8 mouse cellular contexts compared by ENCODE assay signal in the genomic region with DNA sequence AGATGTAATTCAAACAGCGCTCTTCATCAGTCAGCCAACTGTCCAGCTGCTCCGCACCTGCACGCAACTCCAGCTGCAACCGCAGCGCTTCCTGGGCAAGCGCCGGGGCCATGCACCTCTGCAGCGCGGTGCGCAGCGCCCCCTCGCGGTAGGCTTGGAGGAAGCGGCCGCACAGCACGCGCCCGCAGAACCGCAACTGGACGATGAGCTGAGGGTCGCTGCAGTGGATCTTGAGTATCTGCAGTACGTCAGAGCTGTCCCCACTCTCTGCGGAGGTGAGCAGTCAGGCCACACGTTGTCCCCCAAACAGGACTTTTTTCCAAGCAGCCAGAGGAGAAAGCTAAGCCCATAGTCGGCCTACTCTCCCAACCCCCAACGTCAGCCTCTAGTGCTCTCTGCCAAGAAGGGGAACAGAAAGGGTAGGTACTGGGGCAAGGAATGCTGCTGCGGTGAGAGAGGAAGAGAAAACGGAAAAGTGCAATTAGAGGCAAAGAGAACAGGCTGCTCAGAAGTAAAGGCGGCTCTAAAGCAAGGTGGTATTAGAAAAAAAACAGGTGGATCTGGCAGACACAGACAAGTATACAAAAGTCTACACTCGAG. TPM values are rescaled to one million over a fixed set of nuclear protein-coding genes. Genes with fewer than 3 reads are reported as not detected.
DNase-seq lines count a peak whose midpoint lies in the region; ATAC-seq and TF ChIP-seq lines count a peak whose summit lies in the region.

No protein-coding gene starts in this region.

- peak overlapping the region; percentile 72 for H3K4me2 ChIP-seq in limb, embryonic 14.5 days (replicated peaks; ENCODE audit: low read depth, low read length, severe bottlenecking)
- H3K4me2 ChIP-seq in midbrain, embryonic 13.5 days (replicated peaks): peak overlapping the region; percentile 66

- 5% methylated on average over 29 of the region's 30 CpGs for WGBS in limb, embryonic 14.5 days
- 3% methylated on average over 30 of the region's 30 CpGs for WGBS in midbrain, embryonic 13.5 days

- H3K27me3 ChIP-seq in limb, embryonic 14.5 days (ENCODE audit: control insufficient read depth, insufficient read depth, low read length): peaks cover 59% of the 10 kb centered on the region
- peaks cover 95% of the 10 kb centered on the region for H3K27me3 ChIP-seq in midbrain, embryonic 13.5 days

- no peaks in the 10 kb centered on the region for H3K36me3 ChIP-seq in limb, embryonic 14.5 days (ENCODE audit: control insufficient read depth, insufficient read depth, low read length)
- no peaks in the 10 kb centered on the region for H3K36me3 ChIP-seq in midbrain, embryonic 13.5 days

- H3K4me3 ChIP-seq in limb, embryonic 14.5 days (replicated peaks; ENCODE audit: low read length): peak overlapping the region; percentile 38
- H3K4me3 ChIP-seq in midbrain, embryonic 13.5 days (replicated peaks): peak overlapping the region; percentile 39

- TF ChIP-seq POLR2A in limb, embryonic 14.5 days (IDR thresholded peaks at IDR 0.05; ENCODE audit: borderline replicate concordance, extremely low read depth, insufficient read depth, insufficient read length): no peak

- H3K4me1 ChIP-seq in limb, embryonic 14.5 days (ENCODE audit: control insufficient read depth, insufficient read depth, low read length): peaks cover 23% of the 10 kb centered on the region
- H3K4me1 ChIP-seq in midbrain, embryonic 13.5 days (replicated peaks): peaks cover 28% of the 10 kb centered on the region

- peak; percentile 58 for ATAC-seq in limb, embryonic 14.5 days (ENCODE audit: low FRiP score, low read depth)
- ATAC-seq in midbrain, embryonic 13.5 days: peak; percentile 68

- DNase-seq in heart, adult 11 months: peak; percentile 94
- no peak for DNase-seq in heart, adult 8-10 months (ENCODE audit: low spot score)
- peak; percentile 73 to 75 for DNase-seq in cerebellum, postnatal 36 days
- peak; percentile 64 for DNase-seq in gastrocnemius, adult 18-20 months (ENCODE audit: low spot score)
- peak; percentile 80 for DNase-seq in induced T-regulatory cell, adult 2 months (ENCODE audit: low read depth)
- peak; percentile 62 for DNase-seq in limb, embryonic 14.5 days (ENCODE audit: low spot score)
- peak; percentile 60 to 78 for DNase-seq in spleen, adult 18-20 months

- no peaks in the 10 kb centered on the region; the same call in 1 of the 2 replicates for H3K9me3 ChIP-seq in limb, embryonic 14.5 days (ENCODE audit: control insufficient read depth, low read length)
- H3K9me3 ChIP-seq in midbrain, embryonic 13.5 days: no peaks in the 10 kb centered on the region

- H3K27ac ChIP-seq in limb, embryonic 14.5 days (replicated peaks; ENCODE audit: low read depth, low read length): no peak overlapping the region
- H3K27ac ChIP-seq in midbrain, embryonic 13.5 days: no peak overlapping the region

- 0 out of 2 replicates have a peak overlapping the region, but pooled peaks have one; percentile 36 for H3K9ac ChIP-seq in limb, embryonic 14.5 days (ENCODE audit: low read depth, low read length, severe bottlenecking)
- H3K9ac ChIP-seq in midbrain, embryonic 13.5 days (replicated peaks): peak overlapping the region; percentile 49

RNA-seq across cellular contexts. Expression of gene Tradd, which starts 4.6 kb away (rescaled TPM):
- 1 to 10 TPM; 3.7 to 5.7 (median 5.2) TPM for total RNA-seq in heart, adult 8-10 months (2022)
- total RNA-seq in gastrocnemius, adult 18-20 months (2021): 1 to 10 TPM; 2.8 to 3.3 TPM
- polyA plus RNA-seq in limb, embryonic 14.5 days (2012; rRNA removed): 12.8 and 13.6 TPM in 2 replicates
- 26.2 and 26.3 TPM in 2 replicates for polyA plus RNA-seq in limb, embryonic 14.5 days (2014; fragmentation: Nextera tagmentation; extraction: Ambion mirVana)
- 12.5 and 13.4 TPM in 2 replicates for polyA plus RNA-seq in midbrain, embryonic 13.5 days (2015; fragmentation: Nextera tagmentation; extraction: Ambion mirVana)

RNA-seq across cellular contexts. Expression of gene Fbxl8, which starts 4.6 kb away (rescaled TPM):
- 1 to 10 TPM; 2.0 to 2.6 (median 2.5) TPM for total RNA-seq in heart, adult 8-10 months (2022)
- under 1 TPM; 0.55 to 0.71 TPM for total RNA-seq in gastrocnemius, adult 18-20 months (2021)
- polyA plus RNA-seq in limb, embryonic 14.5 days (2012; rRNA removed): 4.0 and 5.6 TPM in 2 replicates
- polyA plus RNA-seq in limb, embryonic 14.5 days (2014; fragmentation: Nextera tagmentation; extraction: Ambion mirVana): 2.9 and 3.7 TPM in 2 replicates
- 0.48 and 0.61 TPM in 2 replicates for polyA plus RNA-seq in midbrain, embryonic 13.5 days (2015; fragmentation: Nextera tagmentation; extraction: Ambion mirVana)

RNA-seq across cellular contexts. Expression of gene B3gnt9, which starts 4.9 kb away (rescaled TPM):
- 1 to 10 TPM; 2.5 to 3.8 (median 3.4) TPM for total RNA-seq in heart, adult 8-10 months (2022)
- 1 to 10 TPM; 1.3 to 1.9 TPM for total RNA-seq in gastrocnemius, adult 18-20 months (2021)
- 40.8 and 52.7 TPM in 2 replicates for polyA plus RNA-seq in limb, embryonic 14.5 days (2012; rRNA removed)
- 38.9 and 42.9 TPM in 2 replicates for polyA plus RNA-seq in limb, embryonic 14.5 days (2014; fragmentation: Nextera tagmentation; extraction: Ambion mirVana)
- polyA plus RNA-seq in midbrain, embryonic 13.5 days (2015; fragmentation: Nextera tagmentation; extraction: Ambion mirVana): 3.6 and 4.2 TPM in 2 replicates

RNA-seq across cellular contexts. Expression of gene Hsf4, which starts 9.8 kb away (rescaled TPM):
- total RNA-seq in heart, adult 8-10 months (2022): 1 to 10 TPM; 3.3 to 5.0 (median 4.5) TPM
- total RNA-seq in gastrocnemius, adult 18-20 months (2021): 10 to 100 TPM in 1 of 2 experiments, 1 to 10 TPM in 1; 9.8 to 11.1 TPM
- polyA plus RNA-seq in limb, embryonic 14.5 days (2012; rRNA removed): 0.47 and 0.62 TPM in 2 replicates
- polyA plus RNA-seq in limb, embryonic 14.5 days (2014; fragmentation: Nextera tagmentation; extraction: Ambion mirVana): 0.14 TPM in 1 of 2 replicates, not detected in the other
- 0.17 and 0.38 TPM in 2 replicates for polyA plus RNA-seq in midbrain, embryonic 13.5 days (2015; fragmentation: Nextera tagmentation; extraction: Ambion mirVana)

RNA-seq across cellular contexts. Expression of gene Nol3, which starts 16.1 kb away (rescaled TPM):
- 10 to 100 TPM; 23.7 to 28.3 (median 27.1) TPM for total RNA-seq in heart, adult 8-10 months (2022)
- 10 to 100 TPM; 32.7 to 38.9 TPM for total RNA-seq in gastrocnemius, adult 18-20 months (2021)
- 2.0 and 2.3 TPM in 2 replicates for polyA plus RNA-seq in limb, embryonic 14.5 days (2012; rRNA removed)
- 2.3 and 3.3 TPM in 2 replicates for polyA plus RNA-seq in limb, embryonic 14.5 days (2014; fragmentation: Nextera tagmentation; extraction: Ambion mirVana)
- 3.1 and 4.3 TPM in 2 replicates for polyA plus RNA-seq in midbrain, embryonic 13.5 days (2015; fragmentation: Nextera tagmentation; extraction: Ambion mirVana)
